ENCODE assay signal across 8 mouse cellular contexts in genomic region chr3:104714679-104715326, GRCm38 (mm10).
DNase-seq lines count a peak whose midpoint lies in the region; ATAC-seq and TF ChIP-seq lines count a peak whose summit lies in the region.

No protein-coding gene starts in this region.

- H3K27ac ChIP-seq in thymus, adult 2 months (ENCODE audit: control insufficient read depth, insufficient read depth, low read length): no peak overlapping the region
- H3K27ac ChIP-seq in forebrain, embryonic 15.5 days (replicated peaks): no peak overlapping the region
- H3K27ac ChIP-seq in liver, postnatal 0 days (ENCODE audit: low read depth): no peak overlapping the region
- no peak overlapping the region for H3K27ac ChIP-seq in neural tube, embryonic 13.5 days (replicated peaks)

- TF ChIP-seq CTCF in thymus, adult 2 months (IDR thresholded peaks at IDR 0.05; ENCODE audit: borderline replicate concordance, control insufficient read depth, extremely low read depth, insufficient read depth, low read length, poor library complexity): no peak
- TF ChIP-seq CTCF in liver, postnatal 0 days (IDR thresholded peaks at IDR 0.05; ENCODE audit: low read depth): peak; percentile 85

- no peak for TF ChIP-seq EP300 in liver, postnatal 0 days (IDR thresholded peaks at IDR 0.05; ENCODE audit: low read depth)

- peak overlapping the region; percentile 0; the same call in 1 of the 2 replicates for H3K4me3 ChIP-seq in thymus, adult 2 months (ENCODE audit: control insufficient read depth, insufficient read depth, low read length)
- H3K4me3 ChIP-seq in forebrain, embryonic 15.5 days: 0 out of 2 replicates have a peak overlapping the region, but pooled peaks have one; percentile 9
- 0 out of 2 replicates have a peak overlapping the region, but pooled peaks have one; percentile 1 for H3K4me3 ChIP-seq in liver, postnatal 0 days (ENCODE audit: low read depth, low read length)
- H3K4me3 ChIP-seq in neural tube, embryonic 13.5 days: peak overlapping the region; percentile 20

- peak; percentile 52 for DNase-seq in thymus, adult 2 months
- no peak for DNase-seq in thymus, adult 18-20 months
- peak; percentile 16 for DNase-seq in cerebellum, adult 11-12 months
- DNase-seq in liver, postnatal 0 days: peak; percentile 84
- no peak for DNase-seq in frontal cortex, postnatal 25 days (ENCODE audit: low spot score in 2 of 2)

- ATAC-seq in forebrain, embryonic 15.5 days (replicated peaks): no peak; the same call in 1 of the 2 replicates
- peak; percentile 50 for ATAC-seq in inflammation-experienced regulatory T-cells, adult 6 months
- peak; percentile 78 for ATAC-seq in liver, postnatal 0 days
- peak; percentile 33 for ATAC-seq in neural tube, embryonic 13.5 days (ENCODE audit: low read depth)

- WGBS in thymus, adult 2 months: 58% methylated on average over 11 of the region's 11 CpGs
- 52% methylated on average over 11 of the region's 11 CpGs for WGBS in forebrain, embryonic 15.5 days
- WGBS in liver, postnatal 0 days (ENCODE audit: insufficient replicate concordance): 40% methylated on average over 11 of the region's 11 CpGs
- 54% methylated on average over 11 of the region's 11 CpGs for WGBS in neural tube, embryonic 13.5 days

- H3K36me3 ChIP-seq in thymus, adult 2 months (ENCODE audit: control insufficient read depth, insufficient read depth, low read length): no peaks in the 10 kb centered on the region
- no peaks in the 10 kb centered on the region for H3K36me3 ChIP-seq in forebrain, embryonic 15.5 days
- H3K36me3 ChIP-seq in liver, postnatal 0 days (replicated peaks; ENCODE audit: insufficient read depth, low read length): no peaks in the 10 kb centered on the region
- no peaks in the 10 kb centered on the region for H3K36me3 ChIP-seq in neural tube, embryonic 13.5 days

- no peak for TF ChIP-seq POLR2A in thymus, adult 2 months (IDR thresholded peaks at IDR 0.05; ENCODE audit: control insufficient read depth, extremely low read depth, insufficient read depth, low read length, poor library complexity)

- H3K4me2 ChIP-seq in forebrain, embryonic 15.5 days (replicated peaks): peak overlapping the region; percentile 33
- H3K4me2 ChIP-seq in liver, postnatal 0 days (ENCODE audit: low read depth, low read length): peak overlapping the region; percentile 57
- H3K4me2 ChIP-seq in neural tube, embryonic 13.5 days: peak overlapping the region; percentile 49

- no peaks in the 10 kb centered on the region for H3K27me3 ChIP-seq in thymus, adult 2 months (ENCODE audit: control insufficient read depth, insufficient read depth, low read length)
- no peaks in the 10 kb centered on the region for H3K27me3 ChIP-seq in forebrain, embryonic 15.5 days
- H3K27me3 ChIP-seq in liver, postnatal 0 days (ENCODE audit: insufficient read depth, low read length): no peaks in the 10 kb centered on the region
- H3K27me3 ChIP-seq in neural tube, embryonic 13.5 days: peaks cover 3% of the 10 kb centered on the region; the same call in 1 of the 2 replicates

- H3K4me1 ChIP-seq in thymus, adult 2 months (replicated peaks; ENCODE audit: control insufficient read depth, insufficient read depth, low read length): no peaks in the 10 kb centered on the region
- H3K4me1 ChIP-seq in forebrain, embryonic 15.5 days: peaks cover 7% of the 10 kb centered on the region; the same call in 1 of the 2 replicates
- H3K4me1 ChIP-seq in liver, postnatal 0 days (ENCODE audit: insufficient read depth): no peaks in the 10 kb centered on the region
- peaks cover 6% of the 10 kb centered on the region for H3K4me1 ChIP-seq in neural tube, embryonic 13.5 days (replicated peaks)

- H3K9me3 ChIP-seq in forebrain, embryonic 15.5 days: no peaks in the 10 kb centered on the region
- H3K9me3 ChIP-seq in liver, postnatal 0 days (ENCODE audit: low read length): no peaks in the 10 kb centered on the region
- H3K9me3 ChIP-seq in neural tube, embryonic 13.5 days: no peaks in the 10 kb centered on the region

- H3K9ac ChIP-seq in forebrain, embryonic 15.5 days (replicated peaks): peak overlapping the region; percentile 7; the same call in 1 of the 2 replicates
- H3K9ac ChIP-seq in liver, postnatal 0 days (replicated peaks): no peak overlapping the region
- H3K9ac ChIP-seq in neural tube, embryonic 13.5 days: peak overlapping the region; percentile 47

Comparison
In these comparisons a context has a peak if more than half of its experiments do, and no peak if none do; other contexts are left out.
1. DNase-seq: peak in thymus, adult 2 months (single experiment), cerebellum, adult 11-12 months (single experiment) and liver, postnatal 0 days (single experiment); none in thymus, adult 18-20 months (0 of 2) and frontal cortex, postnatal 25 days (0 of 2).
2. Peak in every context shown above with its lines, with median percentiles within 50 percentile points of each other: H3K4me3 ChIP-seq and H3K4me2 ChIP-seq.